Mouse (Mus musculus) spleen, adult 2 months (tissue): Measurements from ENCODE around the gene Mink1.

Experiments used
- CTCF ChIP-seq: fragments of 200-500 bp; IDR thresholded peaks from 2 replicates; pipeline ENCODE4 v1.5.1; 2011; ENCODE audit warnings: mild to moderate bottlenecking, inconsistent platforms; ENCODE audit not compliant: insufficient read depth, insufficient read length, insufficient replicate concordance; ENCODE audit errors: extremely low read depth
- POLR2A ChIP-seq: fragments of 200-500 bp; IDR thresholded peaks from 2 replicates; pipeline ENCODE4 v1.6.1; 2011; ENCODE audit warnings: low read depth, low read length, inconsistent platforms

DNA sequence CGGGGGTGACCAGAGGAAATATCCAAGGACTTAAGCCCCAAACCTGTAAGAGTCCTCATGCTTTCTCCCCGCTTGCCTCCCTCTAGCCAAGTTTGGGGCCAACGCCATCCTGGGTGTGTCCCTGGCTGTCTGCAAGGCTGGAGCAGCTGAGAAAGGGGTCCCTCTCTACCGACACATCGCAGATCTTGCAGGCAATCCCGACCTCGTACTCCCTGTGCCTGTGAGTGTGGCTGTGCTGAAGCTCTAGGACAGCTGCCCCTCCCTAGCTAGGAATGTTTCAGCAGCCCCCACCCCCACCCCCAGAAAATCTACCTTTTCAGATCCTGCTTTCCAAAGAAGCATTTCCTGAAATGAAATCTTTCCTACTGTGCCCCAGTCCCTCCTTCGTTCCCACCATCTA, 96.3 kb downstream of the Mink1 start:
- no peak for TF ChIP-seq POLR2A
- TF ChIP-seq CTCF: no peak
